Mouse (Mus musculus) limb, embryonic 10.5 days (tissue): ENCODE data around the gene Xrcc4. TPM values are rescaled to one million over a fixed set of nuclear protein-coding genes. Genes with fewer than 3 reads are reported as not detected.

Experiments used
- DNase-seq: peaks from one replicate; pipeline ENCODE4 v3.0.0-alpha.2; 2017; ENCODE audit warnings: low spot score
- H3K27ac ChIP-seq: fragments of 300-500 bp; sonication (generic); 2 replicates; pipeline ENCODE4 v1.5.1; 2016; ENCODE audit warnings: mild to moderate bottlenecking
- H3K27me3 ChIP-seq: fragments of 300-500 bp; sonication (generic); 2 replicates; pipeline ENCODE4 v1.6.1; 2016; ENCODE audit warnings: low read depth, mild to moderate bottlenecking; ENCODE audit not compliant: poor library complexity, severe bottlenecking
- H3K36me3 ChIP-seq: fragments of 300-500 bp; sonication (generic); 2 replicates; pipeline ENCODE4 v1.6.1; 2016; ENCODE audit warnings: mild to moderate bottlenecking, moderate library complexity
- H3K4me1 ChIP-seq: fragments of 300-500 bp; sonication (generic); 2 replicates; pipeline ENCODE4 v1.6.1; 2016
- H3K4me3 ChIP-seq: fragments of 300-500 bp; sonication (generic); 2 replicates; pipeline ENCODE4 v1.5.1; 2016; ENCODE audit warnings: mild to moderate bottlenecking, moderate library complexity
- H3K9me3 ChIP-seq: fragments of 300-500 bp; sonication (generic); replicated peaks from 2 replicates; pipeline ENCODE4 v1.6.1; 2016; ENCODE audit warnings: mild to moderate bottlenecking
- WGBS: fragments of 180-500 bp; shearing (Covaris S2); methylation state at CpG from one replicate; pipeline ENCODE4 v1.1.7; 2016; 5-methylcytosine and 5-hydroxymethylcytosine counted together
- polyA plus RNA-seq: library from polyadenylated mRNA; unstranded; fragments of >200 nt; fragmentation: Nextera tagmentation; extraction: Ambion mirVana; gene quantifications from 2 replicates; pipeline ENCODE4 v1.2.1, GENCODE M21; 2016

Gene Xrcc4
- polyA plus RNA-seq, 1 experiment from 2014 or later: 8.1 TPM

DNA sequence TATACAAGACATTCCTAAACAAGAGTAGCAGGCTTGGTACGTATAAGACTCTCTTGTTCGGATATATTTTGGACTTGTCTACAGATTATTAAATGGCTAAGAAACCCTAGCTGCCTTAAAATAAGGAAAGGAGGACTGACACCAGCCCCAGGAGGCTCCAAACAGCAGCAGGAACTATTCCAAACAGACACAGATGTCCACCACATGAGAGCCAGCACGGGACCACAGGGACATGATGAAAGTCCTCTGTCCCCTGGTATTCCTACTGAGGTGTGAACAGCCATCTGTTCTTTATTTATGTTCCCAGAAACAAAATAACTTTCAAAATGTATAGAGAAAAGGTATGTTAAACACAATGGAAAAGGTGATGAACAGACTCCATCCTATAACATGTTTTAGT, 58.5 kb downstream of the Xrcc4 start:
- H3K4me3 ChIP-seq: no peak overlapping the region
- H3K36me3 ChIP-seq: no peaks in the 10 kb centered on the region
- no peak for DNase-seq
- peaks cover 4% of the 10 kb centered on the region; the same call in 1 of the 2 replicates for H3K4me1 ChIP-seq
- WGBS: 64% methylated on average over 3 of the region's 3 CpGs
- H3K27me3 ChIP-seq: no peaks in the 10 kb centered on the region
- H3K27ac ChIP-seq: no peak overlapping the region
- H3K9me3 ChIP-seq: no peaks in the 10 kb centered on the region

DNA sequence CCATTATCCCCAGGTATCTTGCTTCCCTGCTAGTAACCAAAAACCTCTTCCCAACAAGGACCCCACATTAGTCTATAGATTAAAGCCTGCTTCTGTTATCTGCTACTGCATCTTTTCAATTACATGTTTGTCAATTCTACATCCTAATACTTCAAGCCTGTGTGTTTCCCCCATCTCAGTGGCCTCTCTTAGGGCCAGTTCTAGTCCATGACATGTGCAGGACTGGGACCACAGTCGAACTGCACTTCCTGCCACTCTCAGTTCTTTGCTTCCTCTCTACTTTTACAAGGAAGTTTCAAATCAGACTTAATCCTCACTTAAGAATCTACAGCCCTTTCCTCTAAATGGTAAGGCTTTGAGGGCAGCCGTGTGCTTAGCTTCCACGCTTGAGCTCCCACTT, 76.8 kb downstream of the Xrcc4 start:
- 67% methylated on average over 3 of the region's 3 CpGs for WGBS
- DNase-seq: no peak
- H3K4me1 ChIP-seq: no peaks in the 10 kb centered on the region
- no peak overlapping the region for H3K27ac ChIP-seq
- H3K27me3 ChIP-seq: no peaks in the 10 kb centered on the region
- no peak overlapping the region for H3K4me3 ChIP-seq
- no peaks in the 10 kb centered on the region for H3K9me3 ChIP-seq
- no peaks in the 10 kb centered on the region for H3K36me3 ChIP-seq

- H3K4me3 ChIP-seq: no peak overlapping the region
- H3K4me1 ChIP-seq: no peaks in the 10 kb centered on the region
- no peaks in the 10 kb centered on the region for H3K36me3 ChIP-seq
- 55% methylated on average over 8 of the region's 8 CpGs for WGBS
- no peak for DNase-seq
- no peak overlapping the region for H3K27ac ChIP-seq
- no peaks in the 10 kb centered on the region for H3K27me3 ChIP-seq
- no peaks in the 10 kb centered on the region for H3K9me3 ChIP-seq
Observed at GRCm38 (mm10) chr13:90012198-90012597, 77.2 kb downstream of the Xrcc4 start.

- Histone ChIP-seq H3K27ac (no peak overlapping the region), H3K4me1 (no peaks in the 10 kb centered on the region), H3K9me3 (no peaks in the 10 kb centered on the region), H3K4me3 (no peak overlapping the region), H3K36me3 (no peaks in the 10 kb centered on the region), H3K27me3 (no peaks in the 10 kb centered on the region)
- 89% methylated on average over 8 of the region's 8 CpGs for WGBS
- no peak for DNase-seq
Observed at GRCm38 (mm10) chr13:90011129-90011528, 78.3 kb downstream of the Xrcc4 start.

GRCm38 (mm10) chr13:90009786-90010185, 79.6 kb downstream of the Xrcc4 start:
- H3K27me3 ChIP-seq: no peaks in the 10 kb centered on the region
- H3K9me3 ChIP-seq: no peaks in the 10 kb centered on the region
- H3K4me1 ChIP-seq: no peaks in the 10 kb centered on the region
- no peak for DNase-seq
- no peaks in the 10 kb centered on the region for H3K36me3 ChIP-seq
- no peak overlapping the region for H3K27ac ChIP-seq
- H3K4me3 ChIP-seq: no peak overlapping the region

GRCm38 (mm10) chr13:90005561-90005960, 83.8 kb downstream of the Xrcc4 start:
- Histone ChIP-seq H3K9me3 (no peaks in the 10 kb centered on the region), H3K36me3 (no peaks in the 10 kb centered on the region), H3K4me3 (no peak overlapping the region), H3K27ac (no peak overlapping the region), H3K27me3 (no peaks in the 10 kb centered on the region), H3K4me1 (no peaks in the 10 kb centered on the region)
- no peak for DNase-seq
- 98% methylated on average over 1 of the region's 1 CpGs for WGBS

DNA sequence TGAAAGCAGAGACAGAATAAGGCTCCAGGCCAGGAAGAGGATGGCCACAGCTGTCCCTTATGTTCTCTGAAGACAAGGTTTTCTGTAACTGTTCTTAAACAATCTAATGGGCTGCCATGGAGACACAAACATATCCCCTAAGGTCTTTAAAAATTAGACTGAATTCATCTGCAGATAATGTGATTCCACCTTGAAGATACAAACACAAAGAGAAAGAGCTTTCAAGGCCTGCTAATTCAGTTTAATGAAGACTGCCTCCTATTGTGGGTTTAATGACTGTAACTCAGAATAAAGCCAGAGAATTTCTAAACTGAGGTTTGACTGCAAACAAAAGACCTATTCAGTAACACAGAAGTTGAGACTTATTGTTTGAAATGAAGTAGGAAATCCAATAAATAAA, 91.9 kb downstream of the Xrcc4 start:
- Histone ChIP-seq H3K27ac (no peak overlapping the region), H3K36me3 (no peaks in the 10 kb centered on the region; the same call in 1 of the 2 replicates), H3K9me3 (no peaks in the 10 kb centered on the region), H3K4me3 (no peak overlapping the region), H3K4me1 (no peaks in the 10 kb centered on the region), H3K27me3 (no peaks in the 10 kb centered on the region)
- DNase-seq: no peak

GRCm38 (mm10) chr13:89986087-89986486, 103.3 kb downstream of the Xrcc4 start:
- H3K4me1 ChIP-seq: no peaks in the 10 kb centered on the region
- no peaks in the 10 kb centered on the region for H3K9me3 ChIP-seq
- no peak overlapping the region for H3K4me3 ChIP-seq
- no peaks in the 10 kb centered on the region for H3K36me3 ChIP-seq
- no peak for DNase-seq
- WGBS: 69% methylated on average over 2 of the region's 2 CpGs
- no peaks in the 10 kb centered on the region for H3K27me3 ChIP-seq
- H3K27ac ChIP-seq: no peak overlapping the region

GRCm38 (mm10) chr13:89970940-89971339, 118.5 kb downstream of the Xrcc4 start:
- Histone ChIP-seq H3K27ac (no peak overlapping the region), H3K36me3 (no peaks in the 10 kb centered on the region), H3K4me3 (no peak overlapping the region), H3K27me3 (no peaks in the 10 kb centered on the region), H3K9me3 (no peaks in the 10 kb centered on the region), H3K4me1 (peaks cover 7% of the 10 kb centered on the region)
- DNase-seq: no peak
- WGBS: 88% methylated on average over 3 of the region's 3 CpGs

DNA sequence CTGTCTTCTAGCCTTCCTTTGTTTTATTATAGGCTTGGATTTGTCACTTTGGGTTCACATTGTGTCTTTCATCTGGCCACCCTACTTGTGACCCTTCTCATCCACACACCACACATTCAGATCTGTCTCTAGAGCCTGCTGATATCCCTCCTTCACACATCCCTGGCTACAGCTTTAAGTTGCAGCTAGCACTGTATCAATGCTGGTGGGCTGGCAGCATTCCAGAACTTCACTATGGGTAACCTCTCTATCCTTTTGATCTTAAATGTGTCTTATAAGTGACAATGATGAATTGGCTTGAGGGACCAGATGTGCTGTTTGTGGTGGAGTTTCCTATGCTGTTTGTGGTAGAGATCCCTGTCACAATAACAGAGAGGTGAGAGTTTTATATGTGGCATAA, 120.7 kb downstream of the Xrcc4 start:
- Histone ChIP-seq H3K27ac (no peak overlapping the region), H3K27me3 (no peaks in the 10 kb centered on the region), H3K4me1 (peaks cover 7% of the 10 kb centered on the region), H3K36me3 (no peaks in the 10 kb centered on the region), H3K4me3 (no peak overlapping the region), H3K9me3 (no peaks in the 10 kb centered on the region)
- DNase-seq: no peak

GRCm38 (mm10) chr13:89944354-89944753, 145.1 kb downstream of the Xrcc4 start:
- 78% methylated on average over 2 of the region's 2 CpGs for WGBS
- Histone ChIP-seq H3K27me3 (no peaks in the 10 kb centered on the region), H3K36me3 (no peaks in the 10 kb centered on the region), H3K27ac (no peak overlapping the region), H3K4me3 (no peak overlapping the region), H3K9me3 (no peaks in the 10 kb centered on the region), H3K4me1 (no peaks in the 10 kb centered on the region)
- no peak for DNase-seq

DNA sequence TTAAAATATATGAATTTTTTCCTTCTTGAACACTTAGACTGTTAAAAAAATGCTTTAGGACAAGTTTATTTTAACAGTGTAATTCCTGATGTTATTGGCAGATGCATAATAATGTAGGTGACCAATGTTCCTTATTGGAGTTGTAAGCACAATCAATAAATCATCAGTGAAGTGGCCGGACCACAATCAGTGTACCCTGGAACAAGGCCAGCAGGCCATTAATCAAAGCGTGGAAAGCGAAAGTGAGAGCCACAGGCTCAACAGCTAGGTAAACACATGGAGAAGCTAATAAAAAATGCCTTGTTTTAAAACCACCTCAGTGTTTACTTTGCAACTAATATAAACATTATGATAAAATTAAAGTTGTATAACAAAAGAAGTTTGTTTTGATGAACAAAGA, 159.9 kb downstream of the Xrcc4 start:
- Histone ChIP-seq H3K4me1 (peaks cover 5% of the 10 kb centered on the region; the same call in 1 of the 2 replicates), H3K9me3 (no peaks in the 10 kb centered on the region), H3K27ac (no peak overlapping the region), H3K36me3 (no peaks in the 10 kb centered on the region), H3K4me3 (no peak overlapping the region), H3K27me3 (no peaks in the 10 kb centered on the region)
- DNase-seq: peak; percentile 66
- 27% methylated on average over 3 of the region's 3 CpGs for WGBS

GRCm38 (mm10) chr13:89918814-89919481, 170.5 kb downstream of the Xrcc4 start:
- no peaks in the 10 kb centered on the region for H3K36me3 ChIP-seq
- H3K4me1 ChIP-seq: peaks cover 5% of the 10 kb centered on the region; the same call in 1 of the 2 replicates
- H3K27me3 ChIP-seq: no peaks in the 10 kb centered on the region
- no peak for DNase-seq
- no peaks in the 10 kb centered on the region for H3K9me3 ChIP-seq
- WGBS: 93% methylated on average over 3 of the region's 3 CpGs
- H3K4me3 ChIP-seq: no peak overlapping the region
- no peak overlapping the region for H3K27ac ChIP-seq

- no peak for DNase-seq
- Histone ChIP-seq H3K9me3 (no peaks in the 10 kb centered on the region), H3K27me3 (no peaks in the 10 kb centered on the region), H3K4me1 (peaks cover 5% of the 10 kb centered on the region; the same call in 1 of the 2 replicates), H3K27ac (no peak overlapping the region), H3K36me3 (no peaks in the 10 kb centered on the region), H3K4me3 (no peak overlapping the region)
- 91% methylated on average over 5 of the region's 5 CpGs for WGBS
Observed at GRCm38 (mm10) chr13:89914332-89914731, 175.1 kb downstream of the Xrcc4 start.
